Mouse (Mus musculus): ENCODE results near the gene Hcn2. TPM values are rescaled to one million over a fixed set of nuclear protein-coding genes. Genes with fewer than 3 reads are reported as not detected.

Gene Hcn2
- not detected for polyA plus RNA-seq (2017; shearing (Covaris generic))

GRCm38 (mm10) chr10:79716254-79716987, at the start of gene Hcn2:
Gene Hcn2, plus strand, starts transcription at chr10:79716634.

GRCm38 (mm10) chr10:79668771-79669575, 47.5 kb upstream of the Hcn2 start, which contains the start of gene Tpgs1:
Gene Tpgs1, plus strand, starts transcription at chr10:79669369.

GRCm38 (mm10) chr10:79681591-79682245, 34.7 kb upstream of the Hcn2 start, which contains the start of gene Cdc34:
Gene Cdc34, plus strand, starts transcription at chr10:79682195.

GRCm38 (mm10) chr10:79688720-79689119, 27.7 kb upstream of the Hcn2 start, which contains the start of gene Gzmm:
Gene Gzmm, plus strand, starts transcription at chr10:79689020.

GRCm38 (mm10) chr10:79704065-79704969, 12.1 kb upstream of the Hcn2 start, which contains the start of gene Bsg:
Gene Bsg, plus strand, starts transcription at chr10:79704491.

GRCm38 (mm10) chr10:79745898-79746773, 29.7 kb downstream of the Hcn2 start, which contains the start of gene Polrmt:
Gene Polrmt, minus strand, starts transcription at chr10:79746581.

GRCm38 (mm10) chr10:79754856-79755516, 38.6 kb downstream of the Hcn2 start, which contains the start of gene Fgf22:
Gene Fgf22, plus strand, starts transcription at chr10:79755076.

GRCm38 (mm10) chr10:79766508-79767325, 50.3 kb downstream of the Hcn2 start, which contains the start of gene Rnf126:
Gene Rnf126, minus strand, starts transcription at chr10:79766952.

GRCm38 (mm10) chr10:79777103-79777531, 60.7 kb downstream of the Hcn2 start, which contains the start of gene Fstl3:
Gene Fstl3, plus strand, starts transcription at chr10:79777272.

Other genes starting within 250 kb of the Hcn2 start
- 0.10 TPM for gene Vmn2r83, start 247.9 kb upstream of the Hcn2 start, polyA plus RNA-seq (2017; shearing (Covaris generic))
- gene Plpp2, start 182.8 kb upstream of the Hcn2 start, polyA plus RNA-seq (2017; shearing (Covaris generic)) = 3.7 TPM
- 38.1 TPM for gene Mier2, start 161.4 kb upstream of the Hcn2 start, polyA plus RNA-seq (2017; shearing (Covaris generic))
- 0.35 TPM for gene Theg, start 129.3 kb upstream of the Hcn2 start, polyA plus RNA-seq (2017; shearing (Covaris generic))
- gene C2cd4c, start 102.6 kb upstream of the Hcn2 start, polyA plus RNA-seq (2017; shearing (Covaris generic)) = not detected
- 0.17 TPM for gene Shc2, start 78.7 kb upstream of the Hcn2 start, polyA plus RNA-seq (2017; shearing (Covaris generic))
- not detected for gene Odf3l2, start 70.9 kb upstream of the Hcn2 start, polyA plus RNA-seq (2017; shearing (Covaris generic))
- 0.54 TPM for gene Madcam1, start 52.1 kb upstream of the Hcn2 start, polyA plus RNA-seq (2017; shearing (Covaris generic))
- gene Tpgs1, start 47.3 kb upstream of the Hcn2 start, polyA plus RNA-seq (2017; shearing (Covaris generic)) = 26.2 TPM
- 78.4 TPM for gene Cdc34, start 34.4 kb upstream of the Hcn2 start, polyA plus RNA-seq (2017; shearing (Covaris generic))
- gene Gzmm, start 27.6 kb upstream of the Hcn2 start, polyA plus RNA-seq (2017; shearing (Covaris generic)) = 8.2 TPM
- gene Bsg, start 12.1 kb upstream of the Hcn2 start, polyA plus RNA-seq (2017; shearing (Covaris generic)) = 207 TPM
- gene Polrmt, start 29.9 kb downstream of the Hcn2 start, polyA plus RNA-seq (2017; shearing (Covaris generic)) = 31.9 TPM
- gene Fgf22, start 38.4 kb downstream of the Hcn2 start, polyA plus RNA-seq (2017; shearing (Covaris generic)) = not detected
- gene Rnf126, start 50.3 kb downstream of the Hcn2 start, polyA plus RNA-seq (2017; shearing (Covaris generic)) = 41.8 TPM
- gene Fstl3, start 60.6 kb downstream of the Hcn2 start, polyA plus RNA-seq (2017; shearing (Covaris generic)) = not detected
- gene Prss57, start 74.3 kb downstream of the Hcn2 start, polyA plus RNA-seq (2017; shearing (Covaris generic)) = 0.17 TPM
- gene Palm, start 76.9 kb downstream of the Hcn2 start, polyA plus RNA-seq (2017; shearing (Covaris generic)) = 4.5 TPM
- 0.44 TPM for gene Misp, start 104.4 kb downstream of the Hcn2 start, polyA plus RNA-seq (2017; shearing (Covaris generic))
- gene Ptbp1, start 137.8 kb downstream of the Hcn2 start, polyA plus RNA-seq (2017; shearing (Covaris generic)) = 478 TPM
- gene Prtn3, start 157.8 kb downstream of the Hcn2 start, polyA plus RNA-seq (2017; shearing (Covaris generic)) = not detected
- 6.8 TPM for gene Plppr3, start 158.0 kb downstream of the Hcn2 start, polyA plus RNA-seq (2017; shearing (Covaris generic))
- gene Elane, start 169.6 kb downstream of the Hcn2 start, polyA plus RNA-seq (2017; shearing (Covaris generic)) = not detected
- gene Cfd, start 174.2 kb downstream of the Hcn2 start, polyA plus RNA-seq (2017; shearing (Covaris generic)) = not detected
- gene Med16, start 192.3 kb downstream of the Hcn2 start, polyA plus RNA-seq (2017; shearing (Covaris generic)) = 27.3 TPM
- gene Gm26602, start 194.2 kb downstream of the Hcn2 start, polyA plus RNA-seq (2017; shearing (Covaris generic)) = 19.6 TPM
- 0.26 TPM for gene Kiss1r, start 200.3 kb downstream of the Hcn2 start, polyA plus RNA-seq (2017; shearing (Covaris generic))
- 117 TPM for gene R3hdm4, start 204.6 kb downstream of the Hcn2 start, polyA plus RNA-seq (2017; shearing (Covaris generic))
- 9.7 TPM for gene Arid3a, start 210.4 kb downstream of the Hcn2 start, polyA plus RNA-seq (2017; shearing (Covaris generic))
- gene Wdr18, start 243.5 kb downstream of the Hcn2 start, polyA plus RNA-seq (2017; shearing (Covaris generic)) = 74.2 TPM

Data from effector memory CD4-positive, alpha-beta T cell, adult 7 months (primary cell).